ENCODE assay signal across 33 mouse cellular contexts in the genomic region with DNA sequence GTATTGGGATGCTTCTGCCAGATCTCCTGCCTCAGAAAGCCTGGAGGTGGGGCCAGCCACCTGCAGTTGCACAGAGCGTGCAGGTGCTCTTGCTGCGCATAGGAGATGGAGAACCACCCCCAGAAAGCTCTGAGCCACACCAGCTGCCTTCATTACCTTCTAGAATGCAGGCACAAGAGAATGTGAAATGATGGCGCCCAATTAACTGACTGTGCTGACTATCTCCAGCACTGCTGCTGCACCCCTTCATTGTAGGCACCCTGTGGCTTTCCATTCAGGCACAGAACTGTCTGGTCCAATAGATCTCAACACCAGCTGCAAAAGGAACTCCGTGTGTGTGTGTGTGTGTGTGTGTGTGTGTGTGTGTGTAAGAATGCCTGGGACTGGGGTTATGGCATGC.
DNase-seq lines count a peak whose midpoint lies in the region; ATAC-seq and TF ChIP-seq lines count a peak whose summit lies in the region.
"Had no signal": no experiment of that assay in that cellular context is flagged by ENCODE, and none has a peak within 500 bp of the region (broad histone marks: within the 10 kb centered on the region; RNA-seq: fewer than 3 reads in every experiment).

No protein-coding gene starts in this region.

- no peak for TF ChIP-seq CTCF in midbrain, postnatal 0 days (IDR thresholded peaks at IDR 0.05)
- TF ChIP-seq CTCF in CH12.LX (conservative IDR thresholded peaks at IDR 0.05 in 1 of 2, IDR thresholded peaks at IDR 0.05 in 1 of 2; ENCODE audit: low read depth in 2 of 2, low read length in 2 of 2): no peak

- dilution Hi-C loops in CH12.LX (cut with MboI; ENCODE audit: extremely low pct_ligation_motif_present, extremely low pct_unique_long_range_greater_than_20kb, low sequenced_read_pairs): no loop called here

- H3K36me3 ChIP-seq in midbrain, postnatal 0 days (ENCODE audit: insufficient read depth, low read length): no peaks in the 10 kb centered on the region
- H3K36me3 ChIP-seq in midbrain, embryonic 13.5 days: no peaks in the 10 kb centered on the region
- no peaks in the 10 kb centered on the region for H3K36me3 ChIP-seq in CH12.LX (replicated peaks in 1 of 2; ENCODE audit: control insufficient read depth in 1 of 2, insufficient read depth in 1 of 2, low read length in 1 of 2)
- H3K36me3 ChIP-seq in hindbrain, embryonic 16.5 days (ENCODE audit: control insufficient read depth, insufficient read depth, low read length): no peaks in the 10 kb centered on the region
- H3K36me3 ChIP-seq: embryonic facial prominence, embryonic 12.5 days; hindbrain, embryonic 13.5 days; limb, embryonic 10.5 days; limb, embryonic 15.5 days; liver, embryonic 13.5 days; midbrain, embryonic 12.5 days had no signal

- no peak for TF ChIP-seq RAD21 in CH12.LX (IDR thresholded peaks at IDR 0.05; ENCODE audit: low read depth, low read length)

- H3K9ac ChIP-seq in midbrain, postnatal 0 days (replicated peaks; ENCODE audit: low read length, poor library complexity, severe bottlenecking): no peak overlapping the region
- no peak overlapping the region for H3K9ac ChIP-seq in midbrain, embryonic 13.5 days (replicated peaks)
- no peak overlapping the region for H3K9ac ChIP-seq in CH12.LX (ENCODE audit: insufficient read depth, low read depth)
- no peak overlapping the region for H3K9ac ChIP-seq in hindbrain, embryonic 16.5 days (ENCODE audit: low read depth, low read length)
- H3K9ac ChIP-seq: embryonic facial prominence, embryonic 12.5 days; hindbrain, embryonic 13.5 days; limb, embryonic 15.5 days; liver, embryonic 13.5 days; midbrain, embryonic 12.5 days had no signal

- in situ Hi-C loops in CH12.LX (cut with MboI; ENCODE audit: low pct_ligation_motif_present, low pct_unique_long_range_greater_than_20kb, low sequenced_read_pairs): no loop called here

- 62% methylated on average over 4 of the region's 4 CpGs for WGBS in midbrain, postnatal 0 days
- 55% methylated on average over 4 of the region's 4 CpGs for WGBS in midbrain, embryonic 13.5 days
- 60% methylated on average over 4 of the region's 4 CpGs for WGBS in hindbrain, embryonic 16.5 days

- no peak overlapping the region for H3K4me3 ChIP-seq in midbrain, postnatal 0 days (ENCODE audit: low read depth, low read length)
- H3K4me3 ChIP-seq in midbrain, embryonic 13.5 days (replicated peaks): no peak overlapping the region
- H3K4me3 ChIP-seq in CH12.LX (replicated peaks in 1 of 3; ENCODE audit: low read depth in 2 of 3, low read length in 2 of 3, poor library complexity in 1 of 3): no peak overlapping the region
- H3K4me3 ChIP-seq in hindbrain, embryonic 16.5 days (ENCODE audit: low read length): no peak overlapping the region
- H3K4me3 ChIP-seq: embryonic facial prominence, embryonic 12.5 days; hindbrain, embryonic 13.5 days; limb, embryonic 10.5 days; limb, embryonic 15.5 days; liver, embryonic 13.5 days; megakaryocyte, embryonic 14.5 days; midbrain, embryonic 12.5 days had no signal

- no peaks in the 10 kb centered on the region for H3K9me3 ChIP-seq in midbrain, postnatal 0 days (ENCODE audit: low read length)
- no peaks in the 10 kb centered on the region for H3K9me3 ChIP-seq in midbrain, embryonic 13.5 days
- H3K9me3 ChIP-seq in CH12.LX (replicated peaks; ENCODE audit: low read length): no peaks in the 10 kb centered on the region
- no peaks in the 10 kb centered on the region for H3K9me3 ChIP-seq in hindbrain, embryonic 16.5 days (ENCODE audit: control insufficient read depth, low read length)
- H3K9me3 ChIP-seq: embryonic facial prominence, embryonic 12.5 days; hindbrain, embryonic 13.5 days; limb, embryonic 10.5 days; limb, embryonic 15.5 days; liver, embryonic 13.5 days; midbrain, embryonic 12.5 days had no signal

- TF ChIP-seq EP300 in CH12.LX (IDR thresholded peaks at IDR 0.05; ENCODE audit: low read length): no peak

- H3K27ac ChIP-seq in midbrain, postnatal 0 days (ENCODE audit: low read depth, low read length): no peak overlapping the region
- no peak overlapping the region for H3K27ac ChIP-seq in midbrain, embryonic 13.5 days
- H3K27ac ChIP-seq in CH12.LX (ENCODE audit: insufficient read depth, low read depth): no peak overlapping the region
- H3K27ac ChIP-seq in hindbrain, embryonic 16.5 days (ENCODE audit: low read depth, low read length): no peak overlapping the region
- H3K27ac ChIP-seq: embryonic facial prominence, embryonic 12.5 days; hindbrain, embryonic 13.5 days; limb, embryonic 10.5 days; limb, embryonic 15.5 days; liver, embryonic 13.5 days; midbrain, embryonic 12.5 days; stomach, postnatal 0 days had no signal

- H3K4me2 ChIP-seq in midbrain, postnatal 0 days (ENCODE audit: low read depth, low read length, poor library complexity, severe bottlenecking): no peak overlapping the region
- H3K4me2 ChIP-seq in midbrain, embryonic 13.5 days (replicated peaks): no peak overlapping the region
- H3K4me2 ChIP-seq in CH12.LX (ENCODE audit: insufficient read depth, low read depth, poor library complexity, severe bottlenecking): no peak overlapping the region
- no peak overlapping the region for H3K4me2 ChIP-seq in hindbrain, embryonic 16.5 days (ENCODE audit: low read length)
- H3K4me2 ChIP-seq: embryonic facial prominence, embryonic 12.5 days; heart, embryonic 11.5 days; hindbrain, embryonic 13.5 days; limb, embryonic 15.5 days; liver, embryonic 13.5 days; midbrain, embryonic 12.5 days had no signal

- DNase-seq in heart, adult 11 months: peak; percentile 55
- no peak for DNase-seq in heart, postnatal 4 days
- peak; percentile 5 for DNase-seq in midbrain, postnatal 0 days (ENCODE audit: low spot score)
- peak; percentile 9 for DNase-seq in CH12.LX (ENCODE audit: extremely low read depth)
- DNase-seq in retina, embryonic 14.5 days (ENCODE audit: low spot score): peak; percentile 49
- DNase-seq: adrenal gland, adult 2 months; B cell, adult 2 months; cerebellum, adult 11-12 months; cerebellum, adult 9-11 months; embryo, embryonic 11 days; gastrocnemius, postnatal 25 days; heart, adult 18-20 months; heart, postnatal 36 days; kidney, adult 11 months; kidney, postnatal 36 days; liver, embryonic 13.5 days; lung, adult 18-20 months; lung, postnatal 4 days; right cerebral cortex, postnatal 14 days; thymus, adult 2 months; thymus, postnatal 36 days had no signal

- H3K4me1 ChIP-seq in midbrain, postnatal 0 days (ENCODE audit: insufficient read depth, low read length): no peaks in the 10 kb centered on the region
- H3K4me1 ChIP-seq in midbrain, embryonic 13.5 days (replicated peaks): no peaks in the 10 kb centered on the region
- H3K4me1 ChIP-seq in CH12.LX (ENCODE audit: control insufficient read depth in 1 of 2, insufficient read depth in 2 of 2): peaks cover 0 to 7% of the 10 kb centered on the region in 2 experiments; a peak in 1 of 4 replicates
- H3K4me1 ChIP-seq in hindbrain, embryonic 16.5 days (ENCODE audit: control insufficient read depth, insufficient read depth, low read depth, low read length): no peaks in the 10 kb centered on the region
- H3K4me1 ChIP-seq: embryonic facial prominence, embryonic 12.5 days; hindbrain, embryonic 13.5 days; limb, embryonic 10.5 days; liver, embryonic 13.5 days; megakaryocyte, embryonic 14.5 days had no signal

- no peak for ATAC-seq in midbrain, postnatal 0 days (ENCODE audit: low FRiP score)
- ATAC-seq in midbrain, embryonic 13.5 days: no peak
- ATAC-seq in hindbrain, embryonic 16.5 days: no peak
- ATAC-seq: activated CD4-positive, CD25-positive, alpha-beta regulatory T cell, adult 4 months; lung, postnatal 0 days had no signal

- no peak for TF ChIP-seq POLR2A in CH12.LX (IDR thresholded peaks at IDR 0.05; ENCODE audit: low read depth, low read length)

- H3K27me3 ChIP-seq in midbrain, postnatal 0 days (ENCODE audit: insufficient read depth, low read length): no peaks in the 10 kb centered on the region
- peaks cover 3% of the 10 kb centered on the region; the same call in 1 of the 2 replicates for H3K27me3 ChIP-seq in midbrain, embryonic 13.5 days
- H3K27me3 ChIP-seq in CH12.LX (replicated peaks): no peaks in the 10 kb centered on the region
- peaks cover 2% of the 10 kb centered on the region; the same call in 1 of the 2 replicates for H3K27me3 ChIP-seq in hindbrain, embryonic 16.5 days (replicated peaks; ENCODE audit: control insufficient read depth, insufficient read depth, low read length)
- H3K27me3 ChIP-seq: liver, embryonic 13.5 days had no signal

- no peaks in the 10 kb centered on the region for H3K79me2 ChIP-seq in CH12.LX (replicated peaks; ENCODE audit: control insufficient read depth, extremely low read depth, insufficient read depth, poor library complexity, severe bottlenecking)

TF ChIP-seq in CH12.LX, 34 proteins besides CTCF, POLR2A, EP300 and RAD21:
- TF ChIP-seq CHD2 (IDR thresholded peaks at IDR 0.05; ENCODE audit: low read length): no peak
- TF ChIP-seq CHD1 (IDR thresholded peaks at IDR 0.05; ENCODE audit: low read depth, low read length): no peak
- no peak for TF ChIP-seq RCOR1 (conservative IDR thresholded peaks at IDR 0.05; ENCODE audit: low read depth, low read length)
- no peak for TF ChIP-seq ZNF384 (IDR thresholded peaks at IDR 0.05; ENCODE audit: low read depth, low read length)
- no peak for TF ChIP-seq MAZ (IDR thresholded peaks at IDR 0.05; ENCODE audit: low read depth, low read length)
- TF ChIP-seq ETS1 (conservative IDR thresholded peaks at IDR 0.05; ENCODE audit: low read depth, low read length): no peak
- TF ChIP-seq NELFE (IDR thresholded peaks at IDR 0.05; ENCODE audit: low read depth, low read length): no peak
- no peak for TF ChIP-seq ZC3H11A (IDR thresholded peaks at IDR 0.05; ENCODE audit: low read depth, low read length)
